ENCODE assay signal across 18 mouse cellular contexts in genomic region chr8:70340659-70341058, GRCm38 (mm10). TPM values are rescaled to one million over a fixed set of nuclear protein-coding genes. Genes with fewer than 3 reads are reported as not detected.
"Had no signal": no experiment of that assay in that cellular context is flagged by ENCODE, and none has a peak within 500 bp of the region (broad histone marks: within the 10 kb centered on the region; RNA-seq: fewer than 3 reads in every experiment).

No protein-coding gene starts in this region.

- H3K4me1 ChIP-seq: midbrain, embryonic 10.5 days; midbrain, embryonic 15.5 days; neural tube, embryonic 13.5 days had no signal

- H3K9ac ChIP-seq: liver, embryonic 15.5 days; lung, embryonic 14.5 days; midbrain, embryonic 15.5 days; neural tube, embryonic 13.5 days; stomach, embryonic 15.5 days had no signal

- H3K9me3 ChIP-seq: limb, embryonic 10.5 days; liver, embryonic 15.5 days; midbrain, embryonic 10.5 days; midbrain, embryonic 15.5 days; neural tube, embryonic 13.5 days; stomach, embryonic 15.5 days had no signal

- H3K27ac ChIP-seq: left cerebral cortex, adult 2 months; limb, embryonic 10.5 days; liver, embryonic 15.5 days; midbrain, embryonic 10.5 days; midbrain, embryonic 15.5 days; neural tube, embryonic 13.5 days; stomach, embryonic 15.5 days had no signal

- H3K4me2 ChIP-seq: liver, embryonic 11.5 days; liver, embryonic 15.5 days; lung, embryonic 14.5 days; midbrain, embryonic 15.5 days; neural tube, embryonic 13.5 days; stomach, embryonic 15.5 days had no signal

- DNase-seq: kidney, adult 9 months; kidney, postnatal 10 days; kidney, postnatal 4 days; lung, embryonic 14.5 days; lung, postnatal 10 days; lung, postnatal 4 days; right cerebral cortex, postnatal 14 days; thymus, adult 2 months; thymus, postnatal 25 days had no signal

- H3K4me3 ChIP-seq: left cerebral cortex, adult 2 months; limb, embryonic 10.5 days; liver, embryonic 15.5 days; midbrain, embryonic 10.5 days; midbrain, embryonic 15.5 days; neural tube, embryonic 13.5 days; stomach, embryonic 15.5 days had no signal

- ATAC-seq: midbrain, embryonic 15.5 days had no signal

- H3K27me3 ChIP-seq: liver, embryonic 15.5 days; midbrain, embryonic 15.5 days; neural tube, embryonic 13.5 days; stomach, embryonic 15.5 days had no signal

RNA-seq across cellular contexts. Expression of gene Gdf1, which starts 11.0 kb away (rescaled TPM):
- total RNA-seq: megakaryocyte, adult 5-6 weeks had no signal

RNA-seq across cellular contexts. Expression of gene Cers1, which starts 25.1 kb away (rescaled TPM):
- total RNA-seq: megakaryocyte, adult 5-6 weeks had no signal

RNA-seq across cellular contexts. Expression of gene Comp, which starts 32.7 kb away (rescaled TPM):
- total RNA-seq: megakaryocyte, adult 5-6 weeks had no signal
